Mouse (Mus musculus) ovary, postnatal 36 days (tissue): ENCODE measurements around the gene Rbm17.
"Not testable (repeated sequence)": the region's sequence is repeated elsewhere in the genome, so short reads cannot be mapped to it uniquely, and the experiment has no call there.

ENCODE experiments used
- DNase-seq: peaks from one replicate; pipeline ENCODE4 v3.0.0; 2022; ENCODE audit warnings: low spot score, mixed read lengths

The Rbm17 gene

GRCm38 (mm10) chr2:11544342-11544741 lies 59.6 kb downstream of the Rbm17 start:
- no peak for DNase-seq

DNA sequence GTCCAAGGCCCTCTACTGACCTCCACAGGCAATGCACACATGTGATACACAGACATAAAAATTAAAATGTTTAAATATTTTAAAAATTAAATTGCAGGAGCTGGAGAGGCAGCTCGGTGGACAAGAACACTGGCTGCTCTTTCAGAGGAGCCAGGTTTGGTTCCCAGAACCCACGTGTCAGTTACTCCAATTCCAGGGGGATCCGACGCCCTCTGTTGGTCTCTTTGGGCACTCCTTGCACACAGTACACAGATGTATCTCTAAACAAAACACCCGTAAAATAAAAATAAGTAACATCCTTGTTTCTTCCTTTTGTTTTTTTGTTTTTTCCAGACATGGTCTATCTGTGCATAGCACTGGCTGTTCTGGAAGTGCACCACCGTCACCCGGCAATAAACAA lies 60.8 kb downstream of the Rbm17 start:
- no peak for DNase-seq

GRCm38 (mm10) chr2:11542640-11543039 lies 61.3 kb downstream of the Rbm17 start:
- DNase-seq, result peak; percentile 58

DNA sequence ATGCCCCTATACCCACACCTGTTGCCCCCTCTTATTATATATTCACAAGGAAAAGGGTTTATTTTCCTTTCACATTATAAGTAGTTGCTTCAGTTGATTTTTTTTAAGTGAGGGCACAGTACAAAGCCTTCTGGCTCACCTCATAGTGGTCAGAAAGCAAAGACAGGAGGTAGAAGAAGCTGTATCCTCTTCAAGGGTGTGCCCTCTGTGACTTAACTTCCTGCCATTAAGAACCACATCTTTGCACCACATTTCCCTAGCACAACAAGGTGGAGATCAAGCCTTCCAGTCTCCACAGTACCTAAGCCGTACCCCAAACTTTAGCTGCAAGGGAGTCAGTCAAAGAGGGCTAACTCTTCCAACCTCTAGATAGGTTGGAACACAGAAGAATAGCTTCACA lies 61.8 kb downstream of the Rbm17 start:
- no peak for DNase-seq

DNA sequence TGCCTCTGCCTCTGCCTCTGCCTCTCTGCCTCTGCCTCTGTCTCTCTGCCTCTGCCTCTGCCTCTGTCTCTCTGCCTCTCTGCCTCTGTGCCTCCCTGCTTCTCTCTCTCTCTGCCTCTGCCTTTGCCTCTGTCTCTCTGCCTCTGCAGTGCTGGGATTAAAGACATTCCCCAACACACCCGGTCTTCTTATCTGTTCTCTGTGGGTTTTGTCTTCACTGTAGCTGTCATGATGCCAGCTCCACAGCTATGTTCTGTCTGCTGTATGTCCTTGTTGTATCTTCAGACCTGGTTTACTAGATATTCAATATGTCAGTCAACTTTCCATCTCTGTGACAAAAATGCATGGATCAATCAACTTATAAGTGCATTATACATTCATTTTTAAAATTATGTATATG lies 62.4 kb downstream of the Rbm17 start:
- not testable (repeated sequence) for DNase-seq

- no peak for DNase-seq
These were observed 68.0 kb downstream of the Rbm17 start for GRCm38 (mm10) chr2:11535966-11536365.
